Mouse (Mus musculus): ENCODE data around the gene Rnf144a.

DNA sequence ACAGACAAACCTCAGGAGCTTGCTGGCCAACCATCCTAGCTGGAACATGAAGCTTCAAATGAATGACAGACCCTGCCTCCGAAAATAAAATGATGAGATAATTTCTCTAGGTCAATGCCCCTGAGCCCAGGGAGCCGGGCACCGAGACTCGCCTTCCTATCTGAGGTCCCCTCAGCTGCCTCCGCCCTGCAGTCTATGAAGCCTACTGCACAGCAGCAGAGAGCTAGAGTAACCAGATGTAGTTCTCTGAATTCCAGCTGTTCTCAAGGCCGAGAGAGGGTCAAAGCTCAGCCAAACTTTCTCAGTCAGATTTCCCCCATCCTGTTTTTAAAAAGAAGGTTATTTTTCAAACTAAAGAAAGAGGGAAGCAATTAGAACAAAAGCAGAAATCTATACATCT lies 29.3 kb downstream of the Rnf144a start:
- TF ChIP-seq CTCF (IDR thresholded peaks at IDR 0.05; ENCODE audit: borderline replicate concordance, control insufficient read depth, extremely low read depth, insufficient read depth, low read length, poor library complexity) (no peak), POLR2A (IDR thresholded peaks at IDR 0.05; ENCODE audit: control insufficient read depth, extremely low read depth, insufficient read depth, low read length, poor library complexity) (no peak)
